Mouse (Mus musculus): ENCODE measurements at regions not wholly inside any gene's neighbourhood (a gene's known extent, or its start where the extent isn't known, plus 50 kb on each side); places are given as distances from the start of the nearest gene placed in this dataset.

- TF ChIP-seq CTCF (IDR thresholded peaks at IDR 0.05; ENCODE audit: insufficient read depth, low read depth, low read length) (no peak), POLR2A (IDR thresholded peaks at IDR 0.05; ENCODE audit: insufficient read depth, low read depth, low read length) (no peak)
These were observed 329.3 kb upstream of the Cdh4 start for GRCm38 (mm10) chr2:179112951-179113350.
